Mouse (Mus musculus): ENCODE results near the gene Col23a1.
A peak's percentile ranks its signal among the peaks of the same experiment; 100 is the strongest.

The Col23a1 gene

GRCm38 (mm10) chr11:51391548-51391947 is 101.8 kb downstream of the Col23a1 start:
- peak; percentile 72 for DNase-seq

GRCm38 (mm10) chr11:51394301-51394865 is 104.7 kb downstream of the Col23a1 start:
- DNase-seq = no peak

- peak; percentile 47 for DNase-seq
Measured at GRCm38 (mm10) chr11:51396451-51396850, 106.7 kb downstream of the Col23a1 start.

GRCm38 (mm10) chr11:51398084-51398483 is 108.4 kb downstream of the Col23a1 start:
- DNase-seq = peak; percentile 36

GRCm38 (mm10) chr11:51400356-51400755 is 110.6 kb downstream of the Col23a1 start:
- no peak for DNase-seq

- DNase-seq = no peak
Measured at GRCm38 (mm10) chr11:51401481-51402128, 111.9 kb downstream of the Col23a1 start.

GRCm38 (mm10) chr11:51403886-51404285 is 114.2 kb downstream of the Col23a1 start:
- no peak for DNase-seq

- no peak for DNase-seq
Measured at GRCm38 (mm10) chr11:51404865-51405440, 115.2 kb downstream of the Col23a1 start.

- DNase-seq = no peak
Measured at GRCm38 (mm10) chr11:51406531-51406930, 116.8 kb downstream of the Col23a1 start.

- no peak for DNase-seq
Measured at GRCm38 (mm10) chr11:51407351-51407750, 117.6 kb downstream of the Col23a1 start.

- DNase-seq = no peak
Measured at GRCm38 (mm10) chr11:51410771-51411170, 121.1 kb downstream of the Col23a1 start.

- no peak for DNase-seq
Measured at GRCm38 (mm10) chr11:51414520-51414919, 124.8 kb downstream of the Col23a1 start.

- no peak for DNase-seq
Measured at GRCm38 (mm10) chr11:51415049-51415688, 125.4 kb downstream of the Col23a1 start.

GRCm38 (mm10) chr11:51418807-51419206 is 129.1 kb downstream of the Col23a1 start:
- no peak for DNase-seq

- DNase-seq = no peak
Measured at GRCm38 (mm10) chr11:51421878-51422277, 132.2 kb downstream of the Col23a1 start.

GRCm38 (mm10) chr11:51422713-51423112 is 133.0 kb downstream of the Col23a1 start:
- DNase-seq = no peak

GRCm38 (mm10) chr11:51426155-51426554 is 136.4 kb downstream of the Col23a1 start:
- DNase-seq = no peak

GRCm38 (mm10) chr11:51429428-51430179 is 139.9 kb downstream of the Col23a1 start:
- no peak for DNase-seq

GRCm38 (mm10) chr11:51430180-51430578 is 140.5 kb downstream of the Col23a1 start:
- DNase-seq = no peak

GRCm38 (mm10) chr11:51431287-51431686 is 141.6 kb downstream of the Col23a1 start:
- peak; percentile 45 for DNase-seq

- DNase-seq = no peak
Measured at GRCm38 (mm10) chr11:51431968-51432367, 142.2 kb downstream of the Col23a1 start.

GRCm38 (mm10) chr11:51442006-51442405 is 152.3 kb downstream of the Col23a1 start:
- DNase-seq = no peak

GRCm38 (mm10) chr11:51442599-51442998 is 152.9 kb downstream of the Col23a1 start:
- DNase-seq = no peak
